Mouse (Mus musculus): ENCODE results near the gene Foxn3. TPM values are rescaled to one million over a fixed set of nuclear protein-coding genes. Genes with fewer than 3 reads are reported as not detected.

Foxn3 gene
- 26.1 TPM for polyA plus RNA-seq (2014; fragmentation: Illumina TruSeq; extraction: RNeasy Lipid Tissue Mini Kit (QIAGEN cat#74804); ENCODE audit: low read depth, low replicate concordance)

DNA sequence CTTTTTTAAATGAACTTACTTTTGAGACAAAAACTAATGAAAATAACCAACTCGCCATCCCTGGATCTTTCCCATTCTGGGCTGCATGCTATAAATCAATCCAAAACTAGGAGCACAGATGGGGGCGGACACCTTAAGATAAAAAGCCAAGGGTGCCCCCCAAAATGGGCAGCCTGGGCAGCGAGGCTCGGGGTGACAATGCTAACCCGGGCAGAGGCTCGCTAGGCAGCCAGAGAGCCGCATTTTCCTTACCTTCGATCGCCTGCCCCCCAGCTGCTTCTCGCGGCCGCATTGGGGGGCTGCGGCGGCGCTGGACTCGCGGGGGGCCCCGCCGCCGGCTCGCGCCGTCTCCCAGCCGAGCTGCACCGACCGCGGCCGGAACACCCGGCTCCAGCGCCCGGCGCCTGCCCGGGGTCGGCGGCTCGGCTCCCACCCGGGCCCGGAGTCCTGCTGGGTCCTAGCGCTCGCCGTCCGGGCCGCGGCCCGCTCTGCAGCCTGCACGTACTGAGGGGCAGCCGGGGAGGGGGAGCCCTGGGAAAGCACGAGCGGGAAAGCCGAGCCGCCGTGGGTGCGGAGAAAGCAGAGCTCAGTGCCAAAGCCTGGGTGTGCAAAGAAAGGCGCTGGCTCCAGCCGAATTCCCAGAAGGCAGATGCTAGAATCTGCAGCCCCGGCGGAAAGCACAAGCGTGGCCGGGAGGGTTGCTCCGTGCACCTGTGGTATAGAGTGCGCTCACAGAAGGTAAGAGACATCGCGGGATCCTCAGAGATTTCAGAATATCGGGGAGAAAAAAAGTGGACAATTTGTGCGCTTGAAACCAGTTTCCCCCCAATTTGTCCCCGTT lies at the start of gene Foxn3:
Foxn3 (minus strand) TSS at position 364 of the 841 bp plus-strand sequence.

